Mouse (Mus musculus) Patski (cell line): ENCODE measurements around the gene Gsdma3. TPM values are rescaled to one million over a fixed set of nuclear protein-coding genes. Genes with fewer than 3 reads are reported as not detected.
"Not testable (repeated sequence)": the region's sequence is repeated elsewhere in the genome, so short reads cannot be mapped to it uniquely, and the experiment has no call there.

ENCODE experiments used
- ATAC-seq: fragments of 100-300 bp; one replicate; pipeline ENCODE4 v1.8.0; 2021
- CTCF ChIA-PET: fragments of 350-600 bp; sonication (Branson Sonifier 250); formaldehyde crosslinking; loops from one replicate; lab custom pipeline; 2022; ENCODE audit warnings: inconsistent platforms; lab: Charles Lee
- POLR2A ChIA-PET: fragments of 350-600 bp; sonication (Branson Sonifier 250); formaldehyde crosslinking; loops from one replicate; lab custom pipeline; 2022; ENCODE audit warnings: antibody characterized with exemption, inconsistent platforms; lab: Charles Lee
- DNase-seq: peaks from one replicate; pipeline ENCODE4 v3.0.0-alpha.2; 2011; ENCODE audit warnings: low read depth, low spot score
- H3K27me3 ChIP-seq: fragments of 371-371 bp; one replicate; pipeline ENCODE4 v1.5.1; 2021
- CTCF ChIP-seq: fragments of 100-300 bp; IDR thresholded peaks from one replicate; pipeline ENCODE4 v1.5.1; 2021
- in situ Hi-C: fragments of 300-500 bp; cut with MboI; formaldehyde crosslinking; loops from 3 replicates; pipeline ENCODE4 v1.11.1; 2018; ENCODE audit warnings: low pct_unique_long_range_greater_than_20kb, mixed read lengths
- polyA plus RNA-seq: library from polyadenylated mRNA; unstranded; gene quantifications from one replicate; pipeline ENCODE4 v1.2.3, GENCODE M21; 2021

Gsdma3 gene
- polyA plus RNA-seq, 1 experiment from 2014 or later = not detected

DNA sequence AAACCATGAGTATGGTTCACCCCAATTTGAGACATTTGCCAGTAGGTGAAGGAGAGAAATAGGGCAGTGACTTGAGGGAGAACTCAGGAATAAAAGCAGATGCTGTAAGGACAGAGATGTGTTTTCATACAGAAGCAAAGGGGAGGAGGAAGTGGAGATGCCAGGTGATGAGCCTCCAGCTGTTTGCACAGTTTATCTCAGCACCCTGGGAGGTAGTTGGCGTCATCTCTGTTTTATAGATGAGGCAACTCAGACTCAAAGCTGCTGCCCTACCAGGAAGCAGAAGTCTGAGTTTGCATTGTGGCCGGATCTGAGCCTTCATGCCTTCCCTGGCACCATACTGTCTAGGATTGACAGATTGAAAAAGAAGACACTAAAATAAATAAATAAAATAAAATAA is 42.8 kb downstream of the Gsdma3 start:
- peaks cover 5% of the 10 kb centered on the region for H3K27me3 ChIP-seq
- DNase-seq = no peak
- ATAC-seq = no peak
- no peak for TF ChIP-seq CTCF
- ChIA-PET POLR2A (no interaction called here), CTCF (no interaction called here)
- in situ Hi-C loops = no loop called here

GRCm38 (mm10) chr11:98671284-98671815 is 45.2 kb downstream of the Gsdma3 start:
- TF ChIP-seq CTCF = no peak
- ATAC-seq (no peak), DNase-seq (no peak)
- ChIA-PET CTCF (interaction anchor here (3.4 kb wide), 1 partner anchor 11 kb away, joined by 22 read pairs; no protein-coding TSS in a partner anchor), POLR2A (interaction anchor here (0.6 kb wide), 1 partner anchor 22 kb away, joined by 3 read pairs; no protein-coding TSS in a partner anchor)
- peaks cover 5% of the 10 kb centered on the region for H3K27me3 ChIP-seq
- in situ Hi-C loops = no loop called here

DNA sequence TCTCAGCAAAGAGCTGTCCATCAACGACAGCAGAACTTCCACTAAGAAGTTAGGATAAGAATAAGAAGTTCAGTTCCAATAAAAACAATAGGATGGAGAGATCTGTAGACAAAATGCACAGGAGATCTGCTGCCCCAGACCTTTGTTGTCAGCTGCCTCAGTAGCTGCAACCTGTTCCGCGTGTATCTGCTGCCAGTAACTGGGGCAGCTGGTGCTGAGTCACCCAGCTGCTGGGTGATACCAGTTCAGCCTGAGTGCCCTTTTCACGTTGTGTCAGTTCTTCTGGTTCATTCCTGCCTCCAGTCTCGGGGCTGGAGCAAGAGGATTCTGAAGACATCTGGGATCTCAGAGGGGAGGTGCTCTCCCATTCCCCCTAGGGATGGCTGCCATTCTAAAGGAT is 45.7 kb downstream of the Gsdma3 start:
- in situ Hi-C loops = no loop called here
- ATAC-seq = peak; percentile 19
- peak; percentile 47 for DNase-seq
- no peak for TF ChIP-seq CTCF
- ChIA-PET CTCF (interaction anchor here (1.7 to 3.4 kb wide), 2 partner anchors 10 to 11 kb away, joined by 6 to 22 read pairs; partner anchors contain the start of gene Psmd3), POLR2A (no interaction called here)
- H3K27me3 ChIP-seq = peaks cover under 1% of the 10 kb centered on the region

DNA sequence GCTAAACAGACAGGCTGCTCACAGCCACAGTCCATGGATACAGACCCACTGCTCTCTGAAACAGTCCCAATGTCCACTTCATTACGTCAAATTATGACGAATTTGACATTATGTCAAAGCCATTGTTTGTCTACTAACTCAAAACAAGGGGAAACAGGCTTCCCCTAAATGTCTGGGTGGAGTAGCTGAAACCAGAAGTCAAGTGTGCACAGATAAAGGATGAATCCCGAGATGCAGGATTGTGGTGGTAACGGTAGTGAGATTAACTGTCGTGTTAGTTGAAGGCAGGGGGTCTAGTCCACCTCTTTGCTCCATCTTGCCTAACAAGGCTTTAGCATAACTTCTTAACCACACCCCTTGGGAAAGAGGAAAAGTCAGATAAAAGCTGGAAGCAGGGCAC is 46.3 kb downstream of the Gsdma3 start:
- in situ Hi-C loops = no loop called here
- ATAC-seq (no peak), DNase-seq (no peak)
- CTCF ChIA-PET = interaction anchor here (0.9 to 3.4 kb wide), 5 partner anchors 9 to 104 kb away, joined by 3 to 22 read pairs (median 3); partner anchors contain the start of genes Gsdma and Psmd3
- no peaks in the 10 kb centered on the region for H3K27me3 ChIP-seq
- no peak for TF ChIP-seq CTCF
- POLR2A ChIA-PET = no interaction called here

- POLR2A ChIA-PET, in situ Hi-C loops: not testable (repeated sequence)
These were observed 47.0 kb downstream of the Gsdma3 start for GRCm38 (mm10) chr11:98673136-98673535.

GRCm38 (mm10) chr11:98675829-98676363 is 49.7 kb downstream of the Gsdma3 start:
- ChIA-PET POLR2A (no interaction called here), CTCF (interaction anchor here (1.7 to 1.9 kb wide), 2 partner anchors 15 to 16 kb away, joined by 4 to 5 read pairs; no protein-coding TSS in a partner anchor)
- TF ChIP-seq CTCF = no peak
- H3K27me3 ChIP-seq = no peaks in the 10 kb centered on the region
- no peak for ATAC-seq
- in situ Hi-C loops = no loop called here
- DNase-seq = no peak

More at GRCm38 (mm10) chr11:98673136-98673535, 47.0 kb downstream of the Gsdma3 start:
- peak; percentile 75 for TF ChIP-seq CTCF
- ATAC-seq, H3K27me3 ChIP-seq, DNase-seq: not testable (repeated sequence)
- CTCF ChIA-PET = interaction anchor here (0.9 to 3.4 kb wide), 5 partner anchors 9 to 105 kb away, joined by 3 to 22 read pairs (median 3); partner anchors contain the start of genes Gsdma and Psmd3

DNA sequence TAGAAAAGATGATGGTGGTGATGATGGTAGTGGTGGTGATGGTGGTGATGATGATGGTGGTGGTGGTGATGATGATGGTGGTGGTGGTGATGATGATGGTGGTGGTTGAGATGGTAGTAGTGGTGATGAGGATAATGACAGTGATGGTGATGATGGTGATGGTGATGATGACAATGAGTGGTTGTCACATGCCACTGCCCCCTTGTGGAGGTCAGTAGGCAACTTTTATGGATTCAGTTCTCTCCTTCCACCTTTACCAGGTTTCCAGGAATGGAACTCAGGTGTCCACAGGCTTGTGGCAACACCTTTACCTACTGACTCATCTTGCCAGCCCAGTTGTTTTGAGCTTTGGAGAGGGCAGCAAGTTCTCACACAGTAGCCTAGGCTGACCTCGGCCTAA is 53.9 kb downstream of the Gsdma3 start:
- H3K27me3 ChIP-seq = no peaks in the 10 kb centered on the region
- CTCF ChIA-PET = no interaction called here
- TF ChIP-seq CTCF = peak; percentile 20
- DNase-seq = no peak
- POLR2A ChIA-PET = no interaction called here
- no peak for ATAC-seq
- in situ Hi-C loops = no loop called here

- CTCF ChIA-PET, H3K27me3 ChIP-seq, DNase-seq, in situ Hi-C loops, POLR2A ChIA-PET, ATAC-seq: not testable (repeated sequence)
These were observed 54.4 kb downstream of the Gsdma3 start for GRCm38 (mm10) chr11:98680595-98680994.

GRCm38 (mm10) chr11:98681186-98681585 is 55.0 kb downstream of the Gsdma3 start:
- ChIA-PET CTCF (interaction anchor here (1.2 to 1.9 kb wide), 3 partner anchors 8 to 106 kb away, joined by 3 to 9 read pairs (median 6); no protein-coding TSS in a partner anchor), POLR2A (interaction anchor here (0.7 kb wide), 1 partner anchor 95 kb away, joined by 6 read pairs; no protein-coding TSS in a partner anchor)
- in situ Hi-C loops = no loop called here
- TF ChIP-seq CTCF = no peak
- ATAC-seq = no peak
- H3K27me3 ChIP-seq = no peaks in the 10 kb centered on the region
- no peak for DNase-seq

DNA sequence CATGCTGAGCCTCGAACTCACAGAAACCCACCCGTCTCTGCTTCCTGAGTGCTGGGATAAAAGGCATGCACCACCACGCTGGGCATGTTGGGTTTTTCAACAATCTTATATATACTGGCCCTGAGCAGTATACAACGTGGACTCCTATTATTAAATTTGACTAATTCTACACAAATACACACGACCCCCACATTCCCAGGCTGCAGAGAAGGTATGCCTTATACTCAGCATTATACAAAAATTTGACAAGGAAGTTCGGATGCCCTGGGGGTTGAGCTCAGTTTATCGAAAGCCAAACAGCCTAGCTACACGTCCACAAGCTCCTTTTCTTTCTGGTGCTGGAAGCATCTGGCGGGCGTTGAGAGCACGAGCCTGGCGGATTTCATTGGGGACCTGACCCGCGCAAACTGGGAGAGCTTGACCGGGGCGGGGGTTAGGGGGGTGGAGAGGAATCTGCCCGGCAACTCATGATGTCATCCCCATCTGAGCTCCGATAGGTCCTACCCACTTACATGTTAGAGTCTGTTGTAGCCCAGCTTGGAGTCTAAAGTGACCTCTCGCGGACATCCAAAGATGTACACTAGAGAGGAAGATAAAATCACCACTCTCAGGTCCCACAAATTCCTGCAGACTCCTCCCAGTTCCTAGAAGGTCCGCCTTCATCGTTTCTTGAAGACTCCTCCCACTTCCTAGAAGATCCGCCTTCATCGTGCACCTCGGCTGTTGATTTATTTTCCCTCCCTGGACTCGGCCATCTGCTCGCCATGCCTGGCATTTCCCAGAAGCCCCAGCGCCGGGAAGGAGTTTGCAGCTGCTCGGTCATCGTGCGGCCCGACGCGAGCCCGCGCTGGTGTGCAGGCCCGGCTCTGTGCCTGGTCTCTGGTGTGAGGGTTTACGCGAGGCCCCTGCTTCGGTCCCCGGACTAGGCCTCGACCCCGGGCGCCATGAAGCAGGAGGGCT is 55.9 kb downstream of the Gsdma3 start, which contains the start of gene Psmd3:
Psmd3 (plus strand) TSS at position 769 of the 960 bp plus-strand sequence.
- POLR2A ChIA-PET = interaction anchor here (0.7 to 1.5 kb wide), 6 partner anchors 9 to 115 kb away, joined by 3 to 6 read pairs (median 3); no protein-coding TSS in a partner anchor

More for the DNA sequence above, 55.9 kb downstream of the Gsdma3 start, which contains the start of gene Psmd3:
- peak; percentile 97 for DNase-seq
- ATAC-seq = peak; percentile 98
- in situ Hi-C loops = no loop called here
- TF ChIP-seq CTCF = no peak
- H3K27me3 ChIP-seq = no peaks in the 10 kb centered on the region
- CTCF ChIA-PET = interaction anchor here (0.8 to 1.9 kb wide), 4 partner anchors 9 to 105 kb away, joined by 3 to 9 read pairs (median 6); no protein-coding TSS in a partner anchor
